Mouse (Mus musculus) right cerebral cortex, postnatal 36 days (tissue): ENCODE results near the gene Esrp2.

ENCODE experiments used
- DNase-seq, 2 experiments: peaks; one replicate each; pipeline ENCODE4 v3.0.0; 2022; ENCODE audit warnings: low spot score in 2 of 2, mixed read lengths in 1 of 2

Esrp2 gene

GRCm38 (mm10) chr8:106147868-106148565 is 11.2 kb upstream of the Esrp2 start:
- no peak for DNase-seq

- DNase-seq: no peak
Observed at GRCm38 (mm10) chr8:106146014-106146413, 9.2 kb upstream of the Esrp2 start.

- DNase-seq: no peak
Observed at GRCm38 (mm10) chr8:106145331-106145730, 8.6 kb upstream of the Esrp2 start.

GRCm38 (mm10) chr8:106140769-106141168 is 4.0 kb upstream of the Esrp2 start:
- peak; percentile 57 to 68 for DNase-seq

- DNase-seq: no peak
Observed at GRCm38 (mm10) chr8:106140191-106140590, 3.4 kb upstream of the Esrp2 start.

- no peak for DNase-seq
Observed at GRCm38 (mm10) chr8:106138616-106139015, 1.8 kb upstream of the Esrp2 start.

GRCm38 (mm10) chr8:106137906-106138477 is 1.2 kb upstream of the Esrp2 start:
- DNase-seq: no peak

GRCm38 (mm10) chr8:106137218-106137905 is 588 bp upstream of the Esrp2 start:
- no peak for DNase-seq

GRCm38 (mm10) chr8:106135672-106136071 is 1.1 kb downstream of the Esrp2 start:
- no peak for DNase-seq

GRCm38 (mm10) chr8:106134751-106135571 is 1.8 kb downstream of the Esrp2 start:
- no peak for DNase-seq

GRCm38 (mm10) chr8:106133946-106134345 is 2.8 kb downstream of the Esrp2 start:
- DNase-seq: no peak

GRCm38 (mm10) chr8:106133526-106133925 is 3.2 kb downstream of the Esrp2 start:
- DNase-seq: no peak

- no peak for DNase-seq
Observed at GRCm38 (mm10) chr8:106132356-106132755, 4.4 kb downstream of the Esrp2 start.

GRCm38 (mm10) chr8:106131488-106132222 is 5.1 kb downstream of the Esrp2 start:
- no peak for DNase-seq

GRCm38 (mm10) chr8:106131021-106131420 is 5.8 kb downstream of the Esrp2 start:
- DNase-seq: no peak

GRCm38 (mm10) chr8:106130505-106130904 is 6.3 kb downstream of the Esrp2 start:
- DNase-seq: no peak

- no peak for DNase-seq
Observed at GRCm38 (mm10) chr8:106129997-106130396, 6.8 kb downstream of the Esrp2 start.

GRCm38 (mm10) chr8:106129232-106129930 is 7.4 kb downstream of the Esrp2 start:
- DNase-seq: no peak

- no peak for DNase-seq
Observed at GRCm38 (mm10) chr8:106127882-106128410, 8.8 kb downstream of the Esrp2 start.

- no peak for DNase-seq
Observed at GRCm38 (mm10) chr8:106127054-106127453, 9.7 kb downstream of the Esrp2 start.

- DNase-seq: no peak
Observed at GRCm38 (mm10) chr8:106126055-106126454, 10.7 kb downstream of the Esrp2 start.
